Mouse (Mus musculus): ENCODE data around the gene Gsta3.
"Not testable (repeated sequence)": the region's sequence is repeated elsewhere in the genome, so short reads cannot be mapped to it uniquely, and the experiment has no call there.

DNA sequence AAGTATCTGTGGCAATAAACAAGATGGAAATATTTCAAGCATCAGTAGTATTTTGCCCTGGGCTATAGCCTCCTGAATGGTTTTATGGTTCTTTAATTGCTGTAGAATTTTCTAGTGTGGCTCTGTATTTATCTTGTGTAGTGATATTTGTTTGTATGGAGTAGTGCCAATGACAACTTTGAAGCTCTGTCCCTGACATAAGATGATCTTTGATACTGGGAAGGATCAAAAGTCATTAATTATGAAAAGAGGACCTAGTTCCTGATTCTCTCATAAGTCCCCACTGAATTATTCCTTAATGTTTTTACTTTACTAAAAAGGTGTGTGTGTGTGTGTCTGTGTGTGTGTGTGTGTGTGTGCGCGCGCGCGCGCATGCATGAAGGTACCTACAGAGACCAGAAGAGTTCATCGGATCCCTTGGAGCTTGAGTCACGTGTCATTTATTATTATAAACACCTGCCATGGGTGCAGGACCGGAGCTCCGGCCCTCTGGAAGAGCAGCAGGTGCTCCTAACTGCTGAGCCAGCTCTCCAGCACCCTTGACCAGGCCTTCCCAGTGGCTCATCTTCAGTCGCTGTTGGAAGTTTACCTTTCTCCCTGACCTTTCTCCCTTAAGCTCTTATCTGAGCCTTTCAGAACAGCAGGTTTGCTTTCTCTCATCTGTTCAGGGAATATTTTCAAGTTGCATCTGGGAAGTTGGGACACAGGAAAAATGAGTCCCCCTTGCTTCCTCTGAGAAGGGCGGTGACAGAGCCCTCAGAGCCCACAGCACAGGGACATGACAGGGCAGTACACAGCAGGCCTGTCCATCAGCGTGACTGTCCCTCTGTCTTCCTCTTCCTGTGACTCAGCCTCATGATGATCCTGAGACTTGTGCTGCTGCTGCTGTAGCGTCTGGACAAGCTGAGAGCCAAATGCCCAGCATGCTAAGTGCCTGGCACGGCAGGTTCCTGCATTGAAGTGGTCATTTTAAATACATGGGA, 11.4 kb upstream of the Gsta3 start:
- not testable (repeated sequence) for TF ChIP-seq GATA1 (IDR thresholded peaks at IDR 0.05; ENCODE audit: borderline replicate concordance, low read length); CTCF (IDR thresholded peaks at IDR 0.05; ENCODE audit: low read depth, low read length); GATA2 (IDR thresholded peaks at IDR 0.05; ENCODE audit: borderline replicate concordance, low read depth, low read length)
